Mouse (Mus musculus): Measurements from ENCODE around the gene Zrsr1. TPM values are rescaled to one million over a fixed set of nuclear protein-coding genes. Genes with fewer than 3 reads are reported as not detected.

The Zrsr1 gene
- polyA plus RNA-seq (2015; fragmentation: Nextera tagmentation; extraction: Ambion mirVana) = 6.1 and 7.1 TPM in 2 replicates

DNA sequence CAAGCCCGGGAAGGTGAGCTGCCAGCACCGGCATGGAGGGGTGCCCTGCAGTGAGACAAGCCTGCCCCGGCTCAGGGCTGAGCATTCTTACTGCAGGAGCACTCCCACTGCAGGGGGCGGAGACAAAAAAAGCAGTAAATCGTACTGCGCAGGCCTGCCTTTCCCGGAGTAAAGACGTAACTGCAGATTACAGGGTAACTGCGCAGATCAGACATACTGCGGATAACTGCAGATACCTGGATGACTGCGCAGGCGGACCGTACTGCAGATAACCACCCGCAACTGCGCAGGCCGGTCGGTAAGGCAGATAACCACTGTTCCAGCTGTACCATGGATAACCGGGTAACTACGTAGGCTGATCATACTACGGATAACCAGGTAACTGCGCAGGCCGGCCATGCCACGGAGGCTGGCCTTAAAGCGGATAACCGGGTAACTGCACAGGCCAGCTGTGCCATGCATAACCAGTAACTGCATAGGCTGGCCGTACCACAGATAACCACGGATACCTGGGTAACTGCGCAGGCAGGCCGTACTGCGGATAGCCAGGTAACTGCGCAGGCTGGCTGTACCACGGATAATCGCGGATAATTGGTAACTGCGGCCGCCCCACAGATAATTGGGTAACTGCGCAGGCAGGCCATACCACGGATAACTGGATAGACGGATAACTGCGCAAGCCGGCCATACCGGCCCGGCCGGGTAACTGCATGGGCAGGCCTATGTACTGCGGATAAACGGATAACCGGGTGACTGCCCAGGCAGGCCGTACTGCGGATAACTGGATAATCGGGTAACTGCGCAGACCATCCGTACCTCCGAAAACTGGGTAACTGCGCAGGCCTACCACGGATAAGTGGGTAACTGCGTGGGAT lies at the start of gene Zrsr1:
Gene Zrsr1, plus strand, starts transcription at position 171 of the 875 bp plus-strand sequence.
- ATAC-seq = peak; percentile 91
- Histone ChIP-seq H3K9me3 (replicated peaks; ENCODE audit: control insufficient read depth, low read length, poor library complexity, severe bottlenecking) (peaks cover 19% of the 10 kb centered on the region; the same call in 1 of the 2 replicates), H3K4me1 (ENCODE audit: control insufficient read depth, insufficient read depth, low read length) (peaks cover 23% of the 10 kb centered on the region), H3K27ac (ENCODE audit: low read length) (peak within 1 kb of the TSS; percentile 81), H3K4me3 (ENCODE audit: low read depth, low read length) (peak within 1 kb of the TSS; percentile 49), H3K27me3 (ENCODE audit: control insufficient read depth, insufficient read depth, low read depth, low read length) (no peaks in the 10 kb centered on the region), H3K4me2 (ENCODE audit: low read length) (peak within 1 kb of the TSS; percentile 59), H3K36me3 (ENCODE audit: control insufficient read depth, insufficient read depth, low read length) (peaks cover 7% of the 10 kb centered on the region; the same call in 1 of the 2 replicates), H3K9ac (ENCODE audit: low read depth, low read length) (peak within 1 kb of the TSS; percentile 73)
- WGBS = 46% methylated on average over 56 of the region's 56 CpGs

DNA sequence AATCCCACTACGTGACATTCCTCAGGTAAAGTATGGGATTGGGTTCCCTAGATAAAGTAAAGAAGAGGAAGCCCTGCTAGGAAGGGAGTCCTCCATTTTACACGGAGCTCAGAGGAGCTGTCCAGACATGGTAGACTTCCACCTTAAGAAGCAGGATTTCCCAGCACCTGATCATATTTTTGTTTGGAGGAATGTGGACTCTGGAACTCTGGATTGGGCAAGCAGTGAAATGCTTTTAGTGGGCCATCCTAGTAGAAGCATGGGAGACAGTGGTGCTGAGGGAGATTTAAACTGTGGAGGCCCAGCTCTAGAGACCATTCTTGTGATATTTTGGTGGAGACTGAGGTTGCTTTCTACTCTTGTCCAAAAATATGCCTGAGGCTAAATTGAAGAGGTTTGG lies 49.3 kb upstream of the Zrsr1 start:
- Histone ChIP-seq H3K4me2 (ENCODE audit: low read length) (no peak overlapping the region), H3K4me1 (ENCODE audit: control insufficient read depth, insufficient read depth, low read length) (no peaks in the 10 kb centered on the region), H3K36me3 (ENCODE audit: control insufficient read depth, insufficient read depth, low read length) (no peaks in the 10 kb centered on the region), H3K27me3 (ENCODE audit: control insufficient read depth, insufficient read depth, low read depth, low read length) (no peaks in the 10 kb centered on the region), H3K27ac (ENCODE audit: low read length) (no peak overlapping the region), H3K9me3 (replicated peaks; ENCODE audit: control insufficient read depth, low read length, poor library complexity, severe bottlenecking) (no peaks in the 10 kb centered on the region), H3K9ac (ENCODE audit: low read depth, low read length) (no peak overlapping the region), H3K4me3 (ENCODE audit: low read depth, low read length) (no peak overlapping the region)
- ATAC-seq = no peak
- 98% methylated on average over 2 of the region's 2 CpGs for WGBS

DNA sequence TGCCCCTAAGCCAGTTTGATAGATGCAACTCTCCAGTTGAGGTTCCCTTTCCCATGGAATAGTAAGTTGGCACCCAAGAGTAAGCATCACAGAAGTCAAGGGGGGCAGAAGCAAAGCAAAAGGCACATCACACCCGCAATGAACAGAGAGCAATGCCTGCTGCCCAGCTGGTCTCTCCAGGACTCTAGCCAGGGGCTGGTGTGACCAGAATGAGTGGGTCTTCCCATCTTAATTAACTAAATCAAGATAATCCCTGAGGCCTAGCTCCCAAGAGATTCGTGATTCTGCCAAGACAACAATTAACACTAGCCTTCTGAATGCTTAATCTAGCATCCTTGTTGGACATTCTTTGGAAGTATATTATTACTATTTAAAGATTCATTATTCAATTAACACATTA lies 48.2 kb upstream of the Zrsr1 start:
- no peaks in the 10 kb centered on the region for H3K9me3 ChIP-seq (replicated peaks; ENCODE audit: control insufficient read depth, low read length, poor library complexity, severe bottlenecking)
- no peaks in the 10 kb centered on the region for H3K4me1 ChIP-seq (ENCODE audit: control insufficient read depth, insufficient read depth, low read length)
- H3K27me3 ChIP-seq (ENCODE audit: control insufficient read depth, insufficient read depth, low read depth, low read length) = no peaks in the 10 kb centered on the region
- 51% methylated on average over 2 of the region's 2 CpGs for WGBS
- no peak overlapping the region for H3K4me3 ChIP-seq (ENCODE audit: low read depth, low read length)
- no peak for ATAC-seq
- H3K4me2 ChIP-seq (ENCODE audit: low read length) = no peak overlapping the region
- H3K36me3 ChIP-seq (ENCODE audit: control insufficient read depth, insufficient read depth, low read length) = no peaks in the 10 kb centered on the region
- H3K9ac ChIP-seq (ENCODE audit: low read depth, low read length) = no peak overlapping the region
- no peak overlapping the region for H3K27ac ChIP-seq (ENCODE audit: low read length)

DNA sequence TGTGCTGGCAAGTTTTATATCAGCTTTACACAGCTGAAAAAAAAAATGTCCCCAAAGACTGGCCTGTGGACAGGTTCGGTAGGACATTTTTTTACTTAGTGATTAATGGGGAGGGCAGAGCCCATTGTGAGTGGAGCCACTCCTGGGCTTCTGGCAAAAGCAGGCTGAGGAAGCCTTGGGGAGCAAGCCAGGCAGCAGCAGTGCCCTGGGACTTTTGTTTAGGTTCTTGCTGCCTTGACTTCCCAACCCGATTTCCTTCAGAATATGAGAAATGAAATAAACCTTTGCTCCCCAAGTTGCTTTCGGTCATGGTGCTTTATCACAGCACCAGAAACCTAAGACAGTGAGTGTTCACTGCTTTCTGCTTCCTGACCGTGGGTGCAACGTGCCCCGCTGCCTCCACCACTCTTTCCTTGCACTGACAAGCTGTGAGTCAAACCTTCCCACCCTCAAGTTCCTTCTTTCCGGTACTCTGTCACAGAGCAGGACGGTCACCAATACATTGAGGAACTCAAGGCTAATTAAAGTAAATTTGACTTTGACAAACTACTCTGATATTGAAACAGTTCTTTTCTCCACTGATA lies 43.1 kb upstream of the Zrsr1 start:
- Histone ChIP-seq H3K4me1 (ENCODE audit: control insufficient read depth, insufficient read depth, low read length) (no peaks in the 10 kb centered on the region), H3K4me2 (ENCODE audit: low read length) (no peak overlapping the region), H3K9me3 (replicated peaks; ENCODE audit: control insufficient read depth, low read length, poor library complexity, severe bottlenecking) (no peaks in the 10 kb centered on the region), H3K4me3 (ENCODE audit: low read depth, low read length) (no peak overlapping the region), H3K9ac (ENCODE audit: low read depth, low read length) (no peak overlapping the region), H3K36me3 (ENCODE audit: control insufficient read depth, insufficient read depth, low read length) (no peaks in the 10 kb centered on the region), H3K27me3 (ENCODE audit: control insufficient read depth, insufficient read depth, low read depth, low read length) (no peaks in the 10 kb centered on the region), H3K27ac (ENCODE audit: low read length) (no peak overlapping the region)
- no peak for ATAC-seq
- WGBS = 92% methylated on average over 8 of the region's 8 CpGs

DNA sequence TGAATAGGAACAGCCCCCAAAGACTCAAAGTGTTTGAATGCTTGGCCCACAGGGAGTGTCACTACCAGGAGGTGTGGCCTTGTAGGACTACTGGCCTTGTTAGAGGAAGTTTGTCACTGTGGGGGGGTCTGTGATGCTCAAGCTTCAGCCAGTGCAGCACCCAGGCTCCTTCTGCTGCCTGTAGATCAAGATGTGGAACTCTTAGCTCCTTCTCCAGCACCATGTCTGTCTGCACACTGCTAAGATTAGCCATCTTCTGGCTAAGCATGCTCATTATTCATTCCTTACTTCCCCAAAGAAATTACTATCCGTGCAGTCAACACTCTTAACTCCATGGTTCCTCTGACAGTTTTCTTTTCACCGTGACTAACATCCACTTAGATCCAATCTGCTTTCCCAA lies 41.7 kb upstream of the Zrsr1 start:
- Histone ChIP-seq H3K9ac (ENCODE audit: low read depth, low read length) (no peak overlapping the region), H3K4me3 (ENCODE audit: low read depth, low read length) (no peak overlapping the region), H3K27me3 (ENCODE audit: control insufficient read depth, insufficient read depth, low read depth, low read length) (no peaks in the 10 kb centered on the region), H3K4me2 (ENCODE audit: low read length) (no peak overlapping the region), H3K9me3 (replicated peaks; ENCODE audit: control insufficient read depth, low read length, poor library complexity, severe bottlenecking) (no peaks in the 10 kb centered on the region), H3K36me3 (ENCODE audit: control insufficient read depth, insufficient read depth, low read length) (no peaks in the 10 kb centered on the region), H3K4me1 (ENCODE audit: control insufficient read depth, insufficient read depth, low read length) (no peaks in the 10 kb centered on the region), H3K27ac (ENCODE audit: low read length) (no peak overlapping the region)
- no peak for ATAC-seq
- 51% methylated on average over 2 of the region's 2 CpGs for WGBS

DNA sequence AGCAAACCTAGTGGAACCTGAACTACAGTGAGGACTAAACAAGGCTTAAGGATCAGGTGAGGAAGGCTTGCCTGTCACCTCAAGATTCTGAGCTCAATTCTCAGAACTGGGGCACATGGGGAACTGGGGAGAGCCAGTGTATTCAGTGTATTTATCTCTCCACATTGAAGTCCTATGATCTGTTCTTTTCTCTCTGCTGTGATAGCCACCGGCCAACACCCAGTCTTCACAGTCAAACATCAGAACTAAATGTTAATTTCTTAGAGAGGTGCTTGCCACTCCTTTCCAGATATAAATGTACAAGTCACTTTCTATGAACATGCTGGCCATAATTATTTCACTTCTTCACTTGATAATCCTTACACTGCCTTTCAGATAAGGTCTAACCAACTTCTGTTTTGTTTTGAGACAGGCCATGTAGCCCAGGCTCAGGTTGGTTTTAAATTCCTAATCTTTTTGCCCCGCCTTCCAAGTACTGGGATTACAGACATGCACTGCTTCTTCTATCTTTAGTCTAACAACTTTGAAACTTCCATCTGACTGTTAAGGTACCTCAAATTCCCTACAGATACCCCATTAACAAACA lies 40.4 kb upstream of the Zrsr1 start:
- Histone ChIP-seq H3K4me2 (ENCODE audit: low read length) (no peak overlapping the region), H3K36me3 (ENCODE audit: control insufficient read depth, insufficient read depth, low read length) (no peaks in the 10 kb centered on the region), H3K27ac (ENCODE audit: low read length) (no peak overlapping the region), H3K27me3 (ENCODE audit: control insufficient read depth, insufficient read depth, low read depth, low read length) (no peaks in the 10 kb centered on the region), H3K4me3 (ENCODE audit: low read depth, low read length) (no peak overlapping the region), H3K4me1 (ENCODE audit: control insufficient read depth, insufficient read depth, low read length) (no peaks in the 10 kb centered on the region), H3K9ac (ENCODE audit: low read depth, low read length) (no peak overlapping the region), H3K9me3 (replicated peaks; ENCODE audit: control insufficient read depth, low read length, poor library complexity, severe bottlenecking) (no peaks in the 10 kb centered on the region)
- no peak for ATAC-seq
- WGBS = 96% methylated on average over 2 of the region's 2 CpGs

DNA sequence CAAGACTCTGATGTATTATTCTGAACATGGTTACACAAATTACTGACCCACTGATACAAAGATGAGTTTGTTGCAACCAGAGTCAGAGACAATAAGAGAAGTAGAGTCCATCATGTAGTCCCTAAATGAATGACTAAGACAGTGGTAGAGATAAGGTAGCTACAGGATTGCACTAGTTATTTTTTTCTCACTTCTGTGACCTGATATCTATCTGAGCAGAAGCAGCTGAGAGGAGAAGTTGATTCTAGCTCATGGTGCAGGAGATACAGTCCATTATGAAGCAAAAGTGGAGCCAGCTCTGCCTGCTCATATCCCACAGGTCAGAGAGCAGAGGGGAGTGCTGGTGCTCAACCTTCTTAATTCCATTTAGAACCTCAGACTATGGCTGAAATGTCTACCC lies 39.6 kb upstream of the Zrsr1 start:
- Histone ChIP-seq H3K36me3 (ENCODE audit: control insufficient read depth, insufficient read depth, low read length) (no peaks in the 10 kb centered on the region), H3K27me3 (ENCODE audit: control insufficient read depth, insufficient read depth, low read depth, low read length) (no peaks in the 10 kb centered on the region), H3K4me3 (ENCODE audit: low read depth, low read length) (no peak overlapping the region), H3K9ac (ENCODE audit: low read depth, low read length) (no peak overlapping the region), H3K27ac (ENCODE audit: low read length) (no peak overlapping the region), H3K9me3 (replicated peaks; ENCODE audit: control insufficient read depth, low read length, poor library complexity, severe bottlenecking) (no peaks in the 10 kb centered on the region), H3K4me1 (ENCODE audit: control insufficient read depth, insufficient read depth, low read length) (no peaks in the 10 kb centered on the region), H3K4me2 (ENCODE audit: low read length) (no peak overlapping the region)
- no peak for ATAC-seq

DNA sequence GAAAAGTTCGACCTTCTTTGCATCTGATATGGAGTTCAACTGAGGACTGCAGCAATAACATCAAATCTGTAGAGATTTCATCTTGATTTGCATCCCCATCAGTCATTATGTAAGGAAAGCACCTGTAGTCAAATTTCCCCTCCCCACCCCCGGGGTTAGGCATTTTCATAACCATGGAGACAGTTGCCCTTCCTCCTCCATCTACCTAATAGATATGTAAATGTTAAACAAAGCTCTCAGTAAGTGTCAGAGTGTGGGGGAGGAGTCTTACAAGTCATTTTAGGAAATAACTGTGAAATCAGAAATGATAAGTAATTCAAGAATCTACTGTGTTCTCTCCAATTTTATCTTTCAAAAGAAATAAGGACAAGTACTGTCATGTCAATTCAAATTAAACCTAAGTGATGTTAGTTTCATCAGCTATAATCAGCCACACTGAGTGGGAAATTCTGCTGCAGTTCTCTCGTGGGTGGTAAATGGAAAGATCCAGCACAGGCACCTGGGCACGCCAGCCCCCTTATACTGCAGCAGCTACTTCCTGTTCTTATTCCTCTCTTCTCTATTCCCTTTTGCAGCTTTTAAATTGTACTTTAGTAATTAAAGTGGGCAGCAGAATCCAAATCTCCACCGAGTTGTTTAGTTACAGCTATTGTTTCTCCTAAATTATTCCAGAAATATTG lies 35.2 kb upstream of the Zrsr1 start:
- Histone ChIP-seq H3K27ac (ENCODE audit: low read length) (no peak overlapping the region), H3K4me3 (ENCODE audit: low read depth, low read length) (no peak overlapping the region), H3K9ac (ENCODE audit: low read depth, low read length) (no peak overlapping the region), H3K36me3 (ENCODE audit: control insufficient read depth, insufficient read depth, low read length) (no peaks in the 10 kb centered on the region), H3K27me3 (ENCODE audit: control insufficient read depth, insufficient read depth, low read depth, low read length) (no peaks in the 10 kb centered on the region), H3K4me2 (ENCODE audit: low read length) (no peak overlapping the region), H3K9me3 (replicated peaks; ENCODE audit: control insufficient read depth, low read length, poor library complexity, severe bottlenecking) (no peaks in the 10 kb centered on the region), H3K4me1 (ENCODE audit: control insufficient read depth, insufficient read depth, low read length) (no peaks in the 10 kb centered on the region)
- no peak for ATAC-seq
- 58% methylated on average over 5 of the region's 5 CpGs for WGBS
